Mouse (Mus musculus): ENCODE data around the gene Afmid. TPM values are rescaled to one million over a fixed set of nuclear protein-coding genes. Genes with fewer than 3 reads are reported as not detected.
"Not testable (repeated sequence)": the region's sequence is repeated elsewhere in the genome, so short reads cannot be mapped to it uniquely, and the experiment has no call there.

Afmid gene
- total RNA-seq, 2 experiments from 2014 or later: 38.6 to 75.6 TPM

DNA sequence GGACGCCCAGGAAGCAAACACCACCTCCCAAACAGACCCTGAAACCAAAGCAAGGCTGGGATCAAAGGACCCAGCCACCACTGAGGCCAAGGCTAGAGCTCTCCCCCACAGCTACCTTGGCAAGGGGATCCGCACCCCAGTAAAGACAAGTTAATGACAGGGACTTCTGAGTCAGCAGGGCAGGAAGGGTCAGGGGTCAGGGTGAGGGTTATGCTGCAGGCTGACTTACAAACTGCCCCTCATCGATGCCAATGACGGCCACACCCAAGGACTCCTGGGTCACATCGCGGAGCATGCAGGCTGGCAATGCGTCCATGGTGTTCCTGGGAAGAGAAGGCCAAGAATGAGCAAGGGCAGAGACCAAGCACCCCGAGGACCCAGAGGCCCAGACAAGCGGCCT, 3.9 kb upstream of the Afmid start:
- ATAC-seq (replicated peaks; ENCODE audit: low FRiP score, poor library complexity, severe bottlenecking): no peak

DNA sequence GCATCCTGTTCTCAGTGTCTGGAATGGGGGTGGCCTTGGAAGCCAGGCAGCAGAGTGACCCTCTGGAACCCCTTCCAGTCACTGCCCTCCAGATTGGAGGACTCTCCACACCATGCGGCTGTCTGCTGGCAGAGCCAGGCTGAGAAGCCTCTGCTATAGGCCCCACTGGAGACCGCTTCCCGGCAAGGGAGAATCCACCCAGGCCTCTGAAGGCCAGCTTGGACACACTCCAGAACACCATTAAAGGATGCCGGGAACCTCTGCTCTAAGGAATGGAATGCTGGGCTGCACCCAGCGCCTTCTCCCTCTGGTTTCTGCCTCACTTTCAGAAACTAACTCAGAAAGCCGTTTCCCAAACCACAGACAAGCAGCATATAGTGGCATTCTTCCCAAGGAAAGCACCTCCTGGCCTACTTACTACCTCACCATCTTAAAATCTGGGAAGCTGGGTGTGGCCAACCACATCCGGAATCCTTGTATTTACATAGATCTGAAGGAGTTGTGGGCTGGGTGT, 2.9 kb upstream of the Afmid start:
- no peak for ATAC-seq (replicated peaks; ENCODE audit: low FRiP score, poor library complexity, severe bottlenecking)

- no peak for ATAC-seq (replicated peaks; ENCODE audit: low FRiP score, poor library complexity, severe bottlenecking)
Observed at GRCm38 (mm10) chr11:117823411-117823810, 2.3 kb upstream of the Afmid start.

GRCm38 (mm10) chr11:117824060-117824969, 1.4 kb upstream of the Afmid start:
- ATAC-seq (replicated peaks; ENCODE audit: low FRiP score, poor library complexity, severe bottlenecking): peak; percentile 43

DNA sequence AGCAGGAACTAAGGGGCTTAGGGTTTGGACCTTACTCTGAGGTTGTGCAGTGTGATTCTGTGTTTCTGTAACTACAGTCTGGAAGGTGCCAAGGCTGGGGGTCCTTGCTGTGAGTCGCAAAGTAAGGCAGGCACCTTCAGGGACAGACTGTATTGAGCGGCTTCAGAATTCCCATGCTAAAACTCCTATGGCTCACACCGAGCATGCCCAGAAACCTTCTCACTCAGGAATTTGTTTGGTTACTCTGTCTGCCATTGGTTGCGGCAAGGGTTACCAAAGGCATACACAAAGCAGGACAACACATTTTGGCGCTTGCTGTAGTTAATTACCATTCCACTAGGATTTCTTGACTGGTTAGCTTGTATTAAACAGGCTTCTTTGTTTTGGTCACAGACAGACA, 440 bp downstream of the Afmid start:
- ATAC-seq (replicated peaks; ENCODE audit: low FRiP score, poor library complexity, severe bottlenecking): no peak

DNA sequence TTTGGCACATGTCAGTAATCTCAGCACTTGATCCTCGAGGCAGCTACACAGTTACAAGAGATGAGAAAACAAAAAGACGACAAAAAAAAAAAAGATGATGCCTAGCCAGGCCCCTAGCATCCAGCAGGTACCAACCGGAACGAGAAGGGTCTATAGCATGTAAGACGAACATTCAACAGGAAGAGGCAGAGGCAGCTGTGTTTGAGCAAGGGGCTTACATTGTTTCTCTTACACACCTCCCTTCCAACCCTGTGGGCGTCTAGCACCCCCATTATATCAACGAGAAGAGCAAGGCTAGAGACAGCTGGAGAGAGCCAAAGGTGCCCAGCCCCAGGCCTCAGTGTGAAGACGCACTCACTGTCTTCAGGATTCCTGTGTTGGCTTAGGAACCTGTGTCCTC, 1.2 kb downstream of the Afmid start:
- no peak for ATAC-seq (replicated peaks; ENCODE audit: low FRiP score, poor library complexity, severe bottlenecking)

- no peak for ATAC-seq (replicated peaks; ENCODE audit: low FRiP score, poor library complexity, severe bottlenecking)
Observed at GRCm38 (mm10) chr11:117827386-117827785, 1.7 kb downstream of the Afmid start.

DNA sequence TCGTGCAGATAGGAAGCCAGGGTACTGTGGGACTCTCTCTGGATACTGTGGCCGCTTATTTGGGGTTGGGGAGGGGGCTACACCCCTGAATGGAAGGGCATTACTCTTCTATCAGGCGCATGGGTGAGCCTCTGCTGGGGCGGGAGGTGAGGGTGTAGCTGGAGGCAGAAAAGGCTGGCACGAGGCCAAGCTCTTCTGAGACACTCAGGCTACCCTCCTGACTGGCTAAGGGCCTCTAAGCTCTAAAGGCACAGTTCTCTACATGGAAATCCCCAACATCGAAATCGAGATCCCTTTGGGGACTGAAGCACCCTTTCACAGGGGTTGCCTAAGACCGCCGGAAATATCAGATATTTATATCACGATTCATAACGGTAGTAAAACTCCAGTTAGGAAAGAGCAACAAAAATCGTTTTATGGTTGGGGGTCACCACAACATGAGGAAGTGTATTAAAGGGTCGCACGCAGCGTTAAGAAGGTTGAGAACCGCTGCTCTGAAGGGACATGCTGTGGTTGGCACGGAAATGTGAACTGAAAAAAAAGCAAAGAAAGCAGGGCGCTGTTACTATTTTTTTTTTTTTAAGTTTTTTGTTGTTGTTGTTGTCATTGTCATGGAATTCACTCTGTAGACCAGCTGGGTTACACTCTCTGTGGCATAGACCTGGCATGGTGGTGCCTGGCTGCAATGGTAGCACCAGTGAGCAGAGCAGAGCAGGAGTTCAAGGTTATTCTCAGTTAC, 2.6 kb downstream of the Afmid start:
- ATAC-seq (replicated peaks; ENCODE audit: low FRiP score, poor library complexity, severe bottlenecking): 0 out of 2 replicates have a peak, but pooled peaks have one; percentile 17

DNA sequence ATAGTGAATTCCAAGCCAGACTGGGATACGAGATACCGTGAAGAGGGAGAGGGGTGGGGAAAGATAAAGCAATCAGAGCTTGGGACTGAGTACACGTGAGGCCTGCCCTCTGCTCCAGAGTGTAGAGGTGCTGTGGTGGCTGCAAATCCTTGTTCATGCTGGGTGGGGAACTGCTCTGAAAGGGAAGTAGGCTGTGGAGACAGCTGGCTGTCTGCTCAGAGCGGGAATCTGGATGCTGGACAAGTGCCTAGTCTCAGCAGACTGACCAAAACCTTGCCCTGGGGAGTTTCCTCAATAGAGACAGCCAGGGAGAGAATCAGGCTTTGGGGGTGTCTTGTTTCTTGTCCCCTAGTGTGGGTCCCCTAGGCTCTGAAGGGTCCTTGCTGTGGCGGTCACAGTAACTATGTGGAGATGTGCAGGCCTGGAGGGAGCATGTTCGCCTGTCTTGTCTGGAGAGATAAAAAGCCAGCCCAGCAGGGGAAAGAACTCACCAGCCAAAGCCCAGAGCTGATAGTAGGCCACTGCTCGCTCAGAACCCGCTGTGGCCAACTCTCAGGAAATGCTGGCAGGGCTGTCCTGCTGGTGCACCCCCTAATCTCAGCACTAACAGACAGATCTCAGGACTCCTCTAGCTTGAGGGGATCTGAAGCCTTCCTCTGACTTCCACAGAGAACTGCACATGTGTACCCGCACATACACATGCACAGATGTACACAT, 3.3 kb downstream of the Afmid start:
- ATAC-seq (replicated peaks; ENCODE audit: low FRiP score, poor library complexity, severe bottlenecking): peak; percentile 21

DNA sequence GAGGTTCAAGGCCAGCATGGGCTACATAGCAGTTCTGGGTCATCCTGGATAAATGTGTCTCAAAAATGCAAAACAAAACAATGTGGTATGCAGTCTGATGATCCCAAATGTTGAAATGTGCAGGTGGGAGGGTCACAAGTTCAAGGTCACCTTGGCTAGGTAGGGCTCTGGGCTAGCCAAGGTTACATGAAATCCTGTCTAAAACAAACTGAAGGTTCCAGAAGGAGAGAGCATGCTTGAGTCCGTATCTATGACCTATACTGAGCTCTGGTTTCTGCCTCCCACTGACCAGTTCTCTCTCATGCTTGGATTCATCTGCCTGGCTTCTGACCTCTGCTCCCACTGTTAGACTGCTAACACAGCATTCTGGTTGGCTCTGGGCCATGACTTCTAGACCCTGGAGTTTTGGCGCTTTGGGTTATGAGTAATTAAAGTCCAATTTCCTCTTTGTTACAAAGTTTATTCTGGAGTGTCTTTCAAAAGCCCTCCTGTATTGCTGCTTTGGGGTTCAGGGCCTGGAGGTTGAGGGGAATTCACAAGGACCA, 4.0 kb downstream of the Afmid start:
- no peak for ATAC-seq (replicated peaks; ENCODE audit: low FRiP score, poor library complexity, severe bottlenecking)

- peak; percentile 41 for ATAC-seq (replicated peaks; ENCODE audit: low FRiP score, poor library complexity, severe bottlenecking)
Observed at GRCm38 (mm10) chr11:117830401-117830800, 4.7 kb downstream of the Afmid start.

DNA sequence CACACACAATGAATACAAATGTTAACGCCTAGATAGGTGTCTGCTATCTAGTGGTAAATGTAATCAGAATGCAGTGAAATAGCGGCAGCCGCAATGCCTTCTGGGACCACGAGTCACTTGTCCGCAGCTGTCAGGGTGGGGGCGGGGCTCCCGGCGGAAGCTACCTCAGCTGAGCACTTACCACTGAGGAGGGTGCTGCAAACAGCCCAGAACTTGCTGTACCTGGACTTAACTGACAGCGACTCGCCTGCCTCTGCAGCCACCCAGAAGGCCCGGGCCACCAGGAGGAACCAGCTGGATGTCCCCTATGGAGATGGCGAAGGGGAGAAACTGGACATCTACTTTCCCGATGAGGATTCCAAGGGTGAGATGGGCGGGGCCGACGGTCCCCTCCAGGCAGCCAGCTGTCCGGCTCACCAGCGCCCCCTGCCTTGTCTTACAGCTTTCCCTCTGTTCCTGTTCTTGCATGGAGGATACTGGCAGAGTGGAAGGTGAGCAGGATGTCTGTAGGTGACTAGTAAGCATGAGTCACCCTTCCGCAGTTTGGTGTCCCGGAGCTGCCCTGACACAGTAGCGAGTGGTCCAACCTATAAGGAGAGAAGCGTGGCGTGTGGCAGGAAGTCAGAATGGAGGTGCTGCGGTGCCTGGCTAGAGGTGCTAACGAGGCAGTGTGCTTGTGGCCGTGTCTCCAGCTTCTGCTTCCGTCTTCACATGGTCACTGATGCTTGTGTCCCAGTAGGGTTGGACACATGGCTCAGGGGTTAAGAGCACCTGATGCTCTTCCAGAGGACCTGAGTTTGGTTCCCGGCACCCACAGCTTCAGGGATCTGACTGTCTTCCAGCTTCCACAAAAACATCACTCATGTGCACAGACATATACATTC, 6.6 kb downstream of the Afmid start:
- peak; percentile 61 for ATAC-seq (replicated peaks; ENCODE audit: low FRiP score, poor library complexity, severe bottlenecking)

DNA sequence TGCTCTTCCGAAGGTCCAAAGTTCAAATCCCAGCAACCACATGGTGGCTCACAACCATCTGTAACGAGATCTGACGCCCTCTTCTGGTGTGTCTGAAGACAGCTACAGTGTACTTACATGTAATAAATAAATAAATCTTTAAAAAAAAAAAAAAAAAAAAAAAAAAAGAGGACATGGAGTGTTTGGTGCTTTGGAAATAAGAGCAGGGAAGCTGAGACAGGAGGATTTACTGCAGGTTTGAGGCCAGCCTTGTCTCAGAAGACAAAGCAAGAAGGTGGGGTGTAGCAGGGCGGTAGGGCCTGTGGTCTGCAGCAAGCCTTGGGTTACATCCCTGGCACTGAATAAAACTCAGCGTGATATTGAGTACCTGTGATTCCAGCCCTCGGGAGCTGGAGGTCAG, 7.8 kb downstream of the Afmid start:
- not testable (repeated sequence) for ATAC-seq (replicated peaks; ENCODE audit: low FRiP score, poor library complexity, severe bottlenecking)

- ATAC-seq (replicated peaks; ENCODE audit: low FRiP score, poor library complexity, severe bottlenecking): no peak
Observed at GRCm38 (mm10) chr11:117834086-117834485, 8.4 kb downstream of the Afmid start.

DNA sequence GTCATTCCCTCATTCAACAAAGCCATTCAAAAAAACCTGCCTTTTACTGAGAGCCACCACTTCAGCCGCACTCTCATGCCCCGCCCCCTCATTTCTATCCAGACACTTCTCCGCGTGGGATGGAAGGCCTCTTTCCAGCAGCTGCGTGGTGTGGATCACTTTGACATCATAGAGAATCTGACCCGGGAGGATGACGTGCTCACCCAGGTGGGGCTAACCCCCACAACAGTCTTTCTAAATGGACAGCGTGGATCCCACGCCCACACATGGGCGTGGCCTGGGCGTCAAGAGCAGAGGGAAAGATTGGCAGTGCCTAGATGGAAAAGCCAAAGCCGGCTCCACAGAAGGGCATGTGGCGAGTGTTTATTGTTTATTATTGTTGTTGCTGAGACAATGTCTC, 10.6 kb downstream of the Afmid start:
- ATAC-seq (replicated peaks; ENCODE audit: low FRiP score, poor library complexity, severe bottlenecking): peak; percentile 39

GRCm38 (mm10) chr11:117838572-117838971, 12.8 kb downstream of the Afmid start:
- peak; percentile 88 for ATAC-seq (replicated peaks; ENCODE audit: low FRiP score, poor library complexity, severe bottlenecking)

- ATAC-seq (replicated peaks; ENCODE audit: low FRiP score, poor library complexity, severe bottlenecking): no peak; the same call in 1 of the 2 replicates
Observed at GRCm38 (mm10) chr11:117839021-117839420, 13.3 kb downstream of the Afmid start.

GRCm38 (mm10) chr11:117840910-117841309, 15.2 kb downstream of the Afmid start:
- ATAC-seq (replicated peaks; ENCODE audit: low FRiP score, poor library complexity, severe bottlenecking): no peak

GRCm38 (mm10) chr11:117843434-117843833, 17.7 kb downstream of the Afmid start:
- no peak for ATAC-seq (replicated peaks; ENCODE audit: low FRiP score, poor library complexity, severe bottlenecking)

Data from erythroid progenitor cell, adult 5-6 weeks (primary cell).